17 mouse cellular contexts compared by ENCODE assay signal in genomic region chr3:86075593-86075992, GRCm38 (mm10).
DNase-seq lines count a peak whose midpoint lies in the region; ATAC-seq and TF ChIP-seq lines count a peak whose summit lies in the region.
"Had no signal": no experiment of that assay in that cellular context is flagged by ENCODE, and none has a peak within 500 bp of the region (broad histone marks: within the 10 kb centered on the region; RNA-seq: fewer than 3 reads in every experiment).

No protein-coding gene starts in this region.

- no peak overlapping the region for H3K9ac ChIP-seq in forebrain, postnatal 0 days
- no peak overlapping the region for H3K9ac ChIP-seq in forebrain, embryonic 16.5 days (replicated peaks; ENCODE audit: low read depth, low read length)
- H3K9ac ChIP-seq: embryonic facial prominence, embryonic 15.5 days; forebrain, embryonic 13.5 days; heart, embryonic 13.5 days; hindbrain, embryonic 13.5 days; limb, embryonic 15.5 days; neural tube, embryonic 15.5 days had no signal

- no peak overlapping the region for H3K27ac ChIP-seq in forebrain, postnatal 0 days (ENCODE audit: low read depth, low read length)
- no peak overlapping the region for H3K27ac ChIP-seq in forebrain, embryonic 16.5 days (ENCODE audit: low read length)
- H3K27ac ChIP-seq in layer of hippocampus, adult 2 months, result no peak overlapping the region
- H3K27ac ChIP-seq: embryonic facial prominence, embryonic 15.5 days; forebrain, embryonic 13.5 days; heart, embryonic 13.5 days; hindbrain, embryonic 13.5 days; limb, embryonic 15.5 days; neural tube, embryonic 15.5 days had no signal

- no peaks in the 10 kb centered on the region for H3K27me3 ChIP-seq in forebrain, postnatal 0 days (ENCODE audit: insufficient read depth, low read length)
- H3K27me3 ChIP-seq in forebrain, embryonic 16.5 days (replicated peaks; ENCODE audit: control insufficient read depth, insufficient read depth, low read length), result no peaks in the 10 kb centered on the region
- H3K27me3 ChIP-seq: embryonic facial prominence, embryonic 15.5 days; forebrain, embryonic 13.5 days; heart, embryonic 13.5 days; hindbrain, embryonic 13.5 days; limb, embryonic 15.5 days; neural tube, embryonic 15.5 days had no signal

- H3K4me2 ChIP-seq in forebrain, postnatal 0 days (ENCODE audit: low read depth), result no peak overlapping the region
- H3K4me2 ChIP-seq in forebrain, embryonic 16.5 days (ENCODE audit: low read length), result no peak overlapping the region
- H3K4me2 ChIP-seq: embryonic facial prominence, embryonic 15.5 days; forebrain, embryonic 13.5 days; heart, embryonic 13.5 days; hindbrain, embryonic 13.5 days; limb, embryonic 15.5 days; neural tube, embryonic 15.5 days had no signal

- H3K4me1 ChIP-seq in forebrain, postnatal 0 days (ENCODE audit: insufficient read depth), result no peaks in the 10 kb centered on the region
- no peaks in the 10 kb centered on the region for H3K4me1 ChIP-seq in forebrain, embryonic 16.5 days (replicated peaks; ENCODE audit: control insufficient read depth, insufficient read depth, low read length)
- H3K4me1 ChIP-seq: embryonic facial prominence, embryonic 15.5 days; forebrain, embryonic 13.5 days; hindbrain, embryonic 13.5 days; limb, embryonic 15.5 days had no signal

- peak; percentile 45 for TF ChIP-seq CTCF in forebrain, postnatal 0 days (IDR thresholded peaks at IDR 0.05; ENCODE audit: low read depth)
- peak; percentile 69 for TF ChIP-seq CTCF in layer of hippocampus, adult 2 months (conservative IDR thresholded peaks at IDR 0.05)

- no peaks in the 10 kb centered on the region for H3K36me3 ChIP-seq in forebrain, postnatal 0 days (ENCODE audit: insufficient read depth)
- no peaks in the 10 kb centered on the region for H3K36me3 ChIP-seq in forebrain, embryonic 16.5 days (ENCODE audit: control insufficient read depth, insufficient read depth)
- H3K36me3 ChIP-seq: hindbrain, embryonic 13.5 days; limb, embryonic 15.5 days; neural tube, embryonic 15.5 days had no signal

- ATAC-seq in forebrain, postnatal 0 days, result no peak
- ATAC-seq in forebrain, embryonic 16.5 days, result no peak
- no peak for ATAC-seq in frontal cortex, adult (ENCODE audit: low TSS enrichment)
- ATAC-seq: forebrain, embryonic 13.5 days had no signal

- H3K4me3 ChIP-seq in forebrain, postnatal 0 days (ENCODE audit: low read depth, low read length), result no peak overlapping the region
- H3K4me3 ChIP-seq in forebrain, embryonic 16.5 days (replicated peaks; ENCODE audit: low read length), result no peak overlapping the region
- no peak overlapping the region for H3K4me3 ChIP-seq in layer of hippocampus, adult 2 months
- H3K4me3 ChIP-seq: embryonic facial prominence, embryonic 15.5 days; forebrain, embryonic 13.5 days; heart, embryonic 13.5 days; hindbrain, embryonic 13.5 days; limb, embryonic 15.5 days; megakaryocyte, embryonic 14.5 days; neural tube, embryonic 15.5 days had no signal

- no peaks in the 10 kb centered on the region for H3K9me3 ChIP-seq in forebrain, postnatal 0 days (ENCODE audit: low read length)
- H3K9me3 ChIP-seq in forebrain, embryonic 16.5 days (ENCODE audit: control insufficient read depth, low read length), result no peaks in the 10 kb centered on the region
- H3K9me3 ChIP-seq: embryonic facial prominence, embryonic 15.5 days; forebrain, embryonic 13.5 days; heart, embryonic 13.5 days; hindbrain, embryonic 13.5 days; limb, embryonic 15.5 days; megakaryocyte, embryonic 14.5 days; neural tube, embryonic 15.5 days had no signal

- WGBS in forebrain, postnatal 0 days, result 90% methylated on average over 5 of the region's 5 CpGs
- WGBS in forebrain, embryonic 16.5 days, result 94% methylated on average over 5 of the region's 5 CpGs

- DNase-seq in forebrain, postnatal 0 days, result no peak
- DNase-seq in layer of hippocampus, adult 2 months (ENCODE audit: low spot score in 2 of 2), result no peak
- no peak for DNase-seq in layer of hippocampus, postnatal 36 days
- DNase-seq in 3T3-L1 (ENCODE audit: low read depth, low spot score) (peak; percentile 34), ZHBTc4 (ENCODE audit: low read depth, low spot score) (peak; percentile 49)
- DNase-seq in embryo, embryonic 11 days, result no peak
- DNase-seq: cerebellum, adult 11 months; kidney, adult 8-10 months had no signal

Comparison
In these comparisons a context has a peak if more than half of its experiments do, and no peak if none do; other contexts are left out.
1. DNase-seq: peak in 3T3-L1 (single experiment) and ZHBTc4 (single experiment); none in forebrain, postnatal 0 days (single experiment), layer of hippocampus, adult 2 months (0 of 2), layer of hippocampus, postnatal 36 days (0 of 2) and embryo, embryonic 11 days (single experiment).